Mouse (Mus musculus) spleen, postnatal 14 days (tissue): ENCODE results near the gene Nagpa.

Experiments
- DNase-seq, 2 experiments: peaks; one replicate each; pipeline ENCODE4 v3.0.0; 2021 to 2022; ENCODE audit warnings: low spot score in 2 of 2

Nagpa gene

GRCm38 (mm10) chr16:5195080-5195479, 8.7 kb downstream of the Nagpa start:
- peak in 1 of 2 experiments; percentile 38 for DNase-seq

- no peak for DNase-seq
Observed at GRCm38 (mm10) chr16:5186234-5186633, 17.6 kb downstream of the Nagpa start.

- no peak for DNase-seq
Observed at GRCm38 (mm10) chr16:5185691-5186090, 18.1 kb downstream of the Nagpa start.

GRCm38 (mm10) chr16:5184956-5185355, 18.9 kb downstream of the Nagpa start:
- no peak for DNase-seq

- no peak for DNase-seq
Observed at GRCm38 (mm10) chr16:5184101-5184500, 19.7 kb downstream of the Nagpa start.

- no peak for DNase-seq
Observed at GRCm38 (mm10) chr16:5183310-5183975, 20.4 kb downstream of the Nagpa start.

- DNase-seq, result no peak
Observed at GRCm38 (mm10) chr16:5172636-5173035, 31.2 kb downstream of the Nagpa start.

- no peak for DNase-seq
Observed at GRCm38 (mm10) chr16:5168829-5169228, 35.0 kb downstream of the Nagpa start.

- no peak for DNase-seq
Observed at GRCm38 (mm10) chr16:5168038-5168437, 35.8 kb downstream of the Nagpa start.

- DNase-seq, result no peak
Observed at GRCm38 (mm10) chr16:5164327-5164726, 39.5 kb downstream of the Nagpa start.

- no peak for DNase-seq
Observed at GRCm38 (mm10) chr16:5159248-5159647, 44.6 kb downstream of the Nagpa start.

- DNase-seq, result no peak
Observed at GRCm38 (mm10) chr16:5157113-5157512, 46.7 kb downstream of the Nagpa start.

- no peak for DNase-seq
Observed at GRCm38 (mm10) chr16:5156495-5156894, 47.3 kb downstream of the Nagpa start.

- DNase-seq, result no peak
Observed at GRCm38 (mm10) chr16:5155014-5155413, 48.8 kb downstream of the Nagpa start.

- DNase-seq, result no peak
Observed at GRCm38 (mm10) chr16:5153299-5154026, 50.3 kb downstream of the Nagpa start.

GRCm38 (mm10) chr16:5150544-5150943, 53.3 kb downstream of the Nagpa start:
- no peak for DNase-seq

GRCm38 (mm10) chr16:5147037-5147385, 56.8 kb downstream of the Nagpa start, which contains the start of gene Sec14l5:
Gene Sec14l5, plus strand, starts transcription at chr16:5147109.
- DNase-seq, result no peak

GRCm38 (mm10) chr16:5146367-5147036, 57.3 kb downstream of the Nagpa start:
- DNase-seq, result peak in 1 of 2 experiments; percentile 20

- peak in 1 of 2 experiments; percentile 66 for DNase-seq
Observed at GRCm38 (mm10) chr16:5145570-5145969, 58.2 kb downstream of the Nagpa start.
